Mouse (Mus musculus) stomach, embryonic 14.5 days (tissue): ENCODE data around the gene Kazn. TPM values are rescaled to one million over a fixed set of nuclear protein-coding genes. Genes with fewer than 3 reads are reported as not detected.

Experiments
- ATAC-seq: fragments of 200-750 bp; cut with Nextera tagmentation; 2 replicates; pipeline ENCODE4 v1.8.0; 2017; ENCODE audit warnings: low read depth, moderate TSS enrichment; ENCODE audit not compliant: insufficient number of reproducible peaks, insufficient read depth, low FRiP score
- H3K27ac ChIP-seq: fragments of 300-500 bp; sonication (generic); 2 replicates; pipeline ENCODE4 v1.5.1; 2014; ENCODE audit warnings: mild to moderate bottlenecking, low read length, moderate library complexity, mixed read lengths
- H3K27me3 ChIP-seq: fragments of 300-500 bp; sonication (generic); 2 replicates; pipeline ENCODE4 v1.6.1; 2014; ENCODE audit warnings: low read length, control low read depth, mixed read lengths; ENCODE audit not compliant: control insufficient read depth, insufficient read depth
- H3K36me3 ChIP-seq: fragments of 300-500 bp; sonication (generic); 2 replicates; pipeline ENCODE4 v1.6.1; 2014; ENCODE audit warnings: mild to moderate bottlenecking, control low read depth, low read length, moderate library complexity, mixed read lengths; ENCODE audit not compliant: control insufficient read depth, insufficient read depth
- H3K4me1 ChIP-seq: fragments of 300-500 bp; sonication (generic); 2 replicates; pipeline ENCODE4 v1.6.1; 2014; ENCODE audit warnings: low read length, control low read depth, mixed read lengths; ENCODE audit not compliant: control insufficient read depth, insufficient read depth
- H3K4me2 ChIP-seq: fragments of 300-500 bp; sonication (generic); replicated peaks from 2 replicates; pipeline ENCODE4 v1.6.1; 2014; ENCODE audit warnings: low read depth, low read length, control low read depth
- H3K4me3 ChIP-seq: fragments of 300-500 bp; sonication (generic); 2 replicates; pipeline ENCODE4 v1.5.1; 2014; ENCODE audit warnings: low read depth, low read length, control low read depth
- H3K9ac ChIP-seq: fragments of 300-500 bp; sonication (generic); replicated peaks from 2 replicates; pipeline ENCODE4 v1.6.1; 2014; ENCODE audit warnings: low read depth, mild to moderate bottlenecking, control low read depth, low read length, moderate library complexity, mixed read lengths
- H3K9me3 ChIP-seq: fragments of 300-500 bp; sonication (generic); 2 replicates; pipeline ENCODE4 v1.6.1; 2016; ENCODE audit warnings: low read depth, low read length, control low read depth; ENCODE audit not compliant: control insufficient read depth
- WGBS: fragments of 180-500 bp; shearing (Covaris S2); extraction: QIAGEN DNeasy Blood & Tissue Kit; methylation state at CpG from one replicate; pipeline ENCODE4 v1.1.7; 2014; 5-methylcytosine and 5-hydroxymethylcytosine counted together
- polyA plus RNA-seq: library from polyadenylated mRNA; unstranded; fragments of >200 nt; fragmentation: Nextera tagmentation; extraction: Ambion mirVana; gene quantifications from 2 replicates; pipeline ENCODE4 v1.2.1, GENCODE M21; 2014

Gene Kazn
- polyA plus RNA-seq, 1 experiment from 2014 or later, result 12.5 TPM

DNA sequence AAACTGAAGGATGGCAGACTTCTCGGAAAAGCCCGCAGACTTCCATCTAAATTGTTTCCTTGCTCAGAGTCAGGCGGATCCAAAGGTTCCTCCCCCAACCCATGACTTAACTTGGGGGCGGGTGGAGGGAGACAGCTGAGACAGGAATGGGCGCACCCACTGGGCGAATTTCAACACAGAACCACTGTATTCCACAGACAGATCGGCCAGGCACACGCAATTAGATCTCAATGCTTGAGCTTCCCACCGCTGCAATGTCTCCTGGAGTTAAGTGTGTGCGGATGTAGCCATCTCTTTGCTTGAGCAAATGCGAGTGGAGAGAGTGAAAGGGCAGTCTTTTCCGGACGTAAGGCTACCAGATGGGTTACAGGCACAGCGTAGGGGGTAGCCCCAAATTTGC is 1.2 kb downstream of the Kazn start:
- H3K4me1 ChIP-seq, result peaks cover 34% of the 10 kb centered on the region; the same call in 1 of the 2 replicates
- peak overlapping the region; percentile 65 for H3K9ac ChIP-seq
- H3K36me3 ChIP-seq, result no peaks in the 10 kb centered on the region
- H3K27ac ChIP-seq, result no peak overlapping the region
- no peaks in the 10 kb centered on the region for H3K9me3 ChIP-seq
- 12% methylated on average over 14 of the region's 14 CpGs for WGBS
- H3K27me3 ChIP-seq, result no peaks in the 10 kb centered on the region
- no peak for ATAC-seq
- peak overlapping the region; percentile 89 for H3K4me2 ChIP-seq
- H3K4me3 ChIP-seq, result peak overlapping the region; percentile 61

GRCm38 (mm10) chr4:142236681-142237080 is 2.5 kb downstream of the Kazn start:
- H3K4me1 ChIP-seq, result peaks cover 34% of the 10 kb centered on the region; the same call in 1 of the 2 replicates
- no peak overlapping the region for H3K4me3 ChIP-seq
- no peak overlapping the region for H3K27ac ChIP-seq
- WGBS, result 68% methylated on average over 4 of the region's 4 CpGs
- H3K27me3 ChIP-seq, result no peaks in the 10 kb centered on the region
- H3K9me3 ChIP-seq, result no peaks in the 10 kb centered on the region
- no peak overlapping the region for H3K9ac ChIP-seq
- no peak for ATAC-seq
- H3K4me2 ChIP-seq, result no peak overlapping the region
- no peaks in the 10 kb centered on the region for H3K36me3 ChIP-seq

- no peak overlapping the region for H3K9ac ChIP-seq
- no peak overlapping the region for H3K4me3 ChIP-seq
- H3K27me3 ChIP-seq, result no peaks in the 10 kb centered on the region
- no peak overlapping the region for H3K27ac ChIP-seq
- no peak overlapping the region for H3K4me2 ChIP-seq
- 75% methylated on average over 11 of the region's 11 CpGs for WGBS
- no peaks in the 10 kb centered on the region for H3K9me3 ChIP-seq
- ATAC-seq, result no peak
- peaks cover 34% of the 10 kb centered on the region; the same call in 1 of the 2 replicates for H3K4me1 ChIP-seq
- H3K36me3 ChIP-seq, result no peaks in the 10 kb centered on the region
Observed at GRCm38 (mm10) chr4:142235426-142235825, 3.8 kb downstream of the Kazn start.

DNA sequence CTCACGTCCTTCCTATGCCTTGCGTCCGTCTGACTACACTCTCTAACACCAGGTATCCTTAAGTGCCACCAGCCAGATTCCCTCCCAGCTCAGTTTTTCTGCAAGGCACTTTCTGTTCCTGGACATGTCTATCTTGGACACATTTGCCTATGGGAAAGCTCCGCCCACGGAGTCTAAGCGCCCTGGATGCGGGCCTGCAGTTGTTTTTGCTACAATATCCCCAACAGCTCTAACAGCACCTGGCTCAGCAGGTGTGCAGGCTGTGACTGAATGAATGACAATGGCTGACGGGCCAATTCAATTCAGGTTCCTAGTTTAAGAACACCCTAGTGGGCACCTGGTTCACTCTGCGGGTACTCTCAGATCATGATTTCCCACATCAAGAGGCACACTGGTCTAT is 4.4 kb downstream of the Kazn start:
- no peak overlapping the region for H3K4me3 ChIP-seq
- H3K27me3 ChIP-seq, result no peaks in the 10 kb centered on the region
- H3K9me3 ChIP-seq, result no peaks in the 10 kb centered on the region
- no peaks in the 10 kb centered on the region for H3K36me3 ChIP-seq
- H3K4me2 ChIP-seq, result no peak overlapping the region
- ATAC-seq, result no peak
- peaks cover 36% of the 10 kb centered on the region for H3K4me1 ChIP-seq
- no peak overlapping the region for H3K9ac ChIP-seq
- no peak overlapping the region for H3K27ac ChIP-seq
- WGBS, result 76% methylated on average over 9 of the region's 9 CpGs

DNA sequence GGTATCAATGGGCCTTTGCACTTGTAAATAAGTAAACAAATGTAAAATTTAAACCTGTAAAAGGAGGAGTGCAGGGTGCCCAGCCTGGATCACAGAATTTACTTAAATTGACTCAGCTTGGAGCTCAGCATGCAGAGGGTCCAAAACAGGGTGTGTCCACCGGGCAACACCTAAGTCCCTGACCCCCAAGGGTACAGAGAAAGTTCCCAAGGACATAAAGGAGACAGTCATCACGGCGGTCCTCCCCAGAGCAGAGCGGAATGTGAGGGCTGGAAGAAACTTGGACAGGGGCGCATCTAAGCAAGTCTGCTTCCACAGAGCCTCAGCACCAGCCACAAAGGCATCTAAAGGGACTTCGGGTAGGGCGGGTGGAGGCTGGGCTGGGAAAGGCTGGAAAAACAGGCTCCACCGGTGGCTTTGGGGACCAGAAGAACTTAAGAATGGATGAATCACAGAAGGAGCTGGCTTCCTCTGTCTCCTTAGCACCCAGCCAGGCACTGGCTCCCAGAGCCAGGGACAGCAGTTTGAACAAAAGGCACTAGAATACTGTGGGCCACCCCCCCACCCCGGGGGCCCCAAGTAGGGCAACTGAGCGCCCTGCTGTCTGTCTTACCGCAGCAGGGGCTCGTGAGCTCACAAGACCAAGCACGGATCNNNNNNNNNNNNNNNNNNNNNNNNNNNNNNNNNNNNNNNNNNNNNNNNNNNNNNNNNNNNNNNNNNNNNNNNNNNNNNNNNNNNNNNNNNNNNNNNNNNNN is 10.2 kb downstream of the Kazn start:
- Histone ChIP-seq H3K4me1 (peaks cover 47% of the 10 kb centered on the region), H3K27me3 (no peaks in the 10 kb centered on the region), H3K9me3 (no peaks in the 10 kb centered on the region), H3K36me3 (no peaks in the 10 kb centered on the region), H3K9ac (no peak overlapping the region), H3K4me3 (no peak overlapping the region), H3K4me2 (peak overlapping the region; percentile 20; the same call in 1 of the 2 replicates), H3K27ac (peak overlapping the region; percentile 72)
- peak; percentile 60; the same call in 1 of the 2 replicates for ATAC-seq
- WGBS, result 35% methylated on average over 13 of the region's 13 CpGs

DNA sequence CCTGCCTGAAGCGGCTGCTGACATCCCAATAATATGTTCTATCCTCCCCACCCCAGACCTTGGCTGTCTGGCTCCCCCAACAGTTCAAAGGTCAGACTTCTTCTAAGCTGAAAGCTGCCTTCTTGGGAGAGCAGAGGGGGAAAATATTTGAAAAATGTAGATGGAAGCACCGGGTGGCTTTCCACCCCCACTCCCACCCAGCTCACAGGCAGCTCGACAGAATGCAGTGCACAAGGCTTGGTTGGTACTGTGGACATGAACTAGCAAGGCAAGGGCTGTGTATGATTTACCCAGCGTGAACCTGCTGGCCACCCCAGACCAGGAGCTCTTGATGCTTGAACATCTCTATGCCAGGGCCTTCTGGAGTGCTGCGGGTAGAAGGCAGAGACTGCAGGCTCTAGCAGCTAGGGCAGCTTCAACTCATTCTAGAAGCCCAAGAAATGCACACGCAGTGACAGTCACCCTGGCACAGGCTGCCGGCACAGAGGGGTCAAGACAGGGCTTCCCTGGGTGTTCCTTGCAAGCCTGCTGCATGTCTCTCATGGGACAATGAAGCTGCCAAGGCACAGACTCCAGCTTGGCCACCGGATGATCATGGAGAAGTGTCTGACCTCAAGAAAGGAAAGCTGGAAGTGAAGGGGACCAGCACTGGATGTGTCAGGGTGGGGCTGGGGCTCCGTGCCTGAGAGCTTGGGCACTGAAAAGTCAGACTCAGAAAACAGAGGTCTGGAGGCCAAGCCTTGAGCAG is 15.1 kb downstream of the Kazn start:
- Histone ChIP-seq H3K4me2 (no peak overlapping the region), H3K4me3 (no peak overlapping the region), H3K27ac (peak overlapping the region; percentile 72; the same call in 1 of the 2 replicates), H3K9ac (no peak overlapping the region), H3K27me3 (no peaks in the 10 kb centered on the region), H3K9me3 (no peaks in the 10 kb centered on the region), H3K4me1 (peaks cover 81% of the 10 kb centered on the region), H3K36me3 (no peaks in the 10 kb centered on the region)
- 36% methylated on average over 9 of the region's 9 CpGs for WGBS
- ATAC-seq, result no peak

- Histone ChIP-seq H3K9ac (no peak overlapping the region), H3K27me3 (no peaks in the 10 kb centered on the region), H3K27ac (peak overlapping the region; percentile 87), H3K9me3 (no peaks in the 10 kb centered on the region), H3K4me2 (no peak overlapping the region), H3K4me1 (peaks cover 67% of the 10 kb centered on the region), H3K4me3 (no peak overlapping the region), H3K36me3 (no peaks in the 10 kb centered on the region)
- peak; percentile 23; the same call in 1 of the 2 replicates for ATAC-seq
- 52% methylated on average over 1 of the region's 1 CpGs for WGBS
Observed at GRCm38 (mm10) chr4:142222385-142222784, 16.8 kb downstream of the Kazn start.

- Histone ChIP-seq H3K4me2 (no peak overlapping the region), H3K4me1 (peaks cover 67% of the 10 kb centered on the region), H3K36me3 (no peaks in the 10 kb centered on the region), H3K9me3 (no peaks in the 10 kb centered on the region), H3K27ac (peak overlapping the region; percentile 87), H3K9ac (no peak overlapping the region), H3K27me3 (no peaks in the 10 kb centered on the region), H3K4me3 (no peak overlapping the region)
- 27% methylated on average over 5 of the region's 5 CpGs for WGBS
- ATAC-seq, result no peak
Observed at GRCm38 (mm10) chr4:142221757-142222072, 17.5 kb downstream of the Kazn start.
